Comparison of ENCODE assay signal across 8 mouse cellular contexts in genomic region chr2:27888603-27889545, GRCm38 (mm10). TPM values are rescaled to one million over a fixed set of nuclear protein-coding genes. Genes with fewer than 3 reads are reported as not detected.
A peak's percentile ranks its signal among the peaks of the same experiment; 100 is the strongest.
DNase-seq lines count a peak whose midpoint lies in the region; ATAC-seq and TF ChIP-seq lines count a peak whose summit lies in the region.

No protein-coding gene starts in this region.

- peak overlapping the region; percentile 73 for H3K4me3 ChIP-seq in kidney, embryonic 14.5 days (ENCODE audit: low read length)
- no peak overlapping the region for H3K4me3 ChIP-seq in left cerebral cortex, adult 2 months

- peak; percentile 33 for DNase-seq in urinary bladder, postnatal 25 days (ENCODE audit: low spot score)
- no peak for DNase-seq in urinary bladder, adult 2 months (ENCODE audit: low spot score)
- DNase-seq in heart, adult 9 months (ENCODE audit: low spot score in 2 of 2), result peak; percentile 67 to 82
- DNase-seq in lung, postnatal 4 days, result peak; percentile 62 to 73
- DNase-seq in frontal cortex, postnatal 36 days (ENCODE audit: low spot score in 2 of 2), result no peak
- DNase-seq in left cerebral cortex, adult 2 months (ENCODE audit: extremely low spot score in 1 of 2, low spot score in 2 of 2), result no peak

- H3K9me3 ChIP-seq in kidney, embryonic 14.5 days (ENCODE audit: control insufficient read depth, low read length), result no peaks in the 10 kb centered on the region

- intact Hi-C loops in left cerebral cortex, adult 2 months (cut with DNase I), result loop anchor here (2.0 kb wide), 1 partner anchor 338 kb away; no protein-coding TSS in a partner anchor

- TF ChIP-seq CTCF in left cerebral cortex, adult 2 months (IDR thresholded peaks at IDR 0.05), result no peak

- H3K4me1 ChIP-seq in kidney, embryonic 14.5 days (ENCODE audit: control insufficient read depth, insufficient read depth, low read length), result peaks cover 12% of the 10 kb centered on the region; the same call in 1 of the 2 replicates

- 0 out of 2 replicates have a peak, but pooled peaks cover 3% of the 10 kb centered on the region for H3K27me3 ChIP-seq in kidney, embryonic 14.5 days (ENCODE audit: control insufficient read depth, insufficient read depth, low read length)

- peak overlapping the region; percentile 94 for H3K4me2 ChIP-seq in kidney, embryonic 14.5 days (replicated peaks; ENCODE audit: low read depth, low read length)

- ATAC-seq in kidney, embryonic 14.5 days (ENCODE audit: low FRiP score, low TSS enrichment), result no peak
- ATAC-seq in activated CD4-positive, CD25-positive, alpha-beta regulatory T cell, adult 4 months, result no peak

- H3K9ac ChIP-seq in kidney, embryonic 14.5 days (ENCODE audit: low read depth, low read length), result peak overlapping the region; percentile 81

- 23% methylated on average over 10 of the region's 10 CpGs for WGBS in kidney, embryonic 14.5 days

- H3K36me3 ChIP-seq in kidney, embryonic 14.5 days (ENCODE audit: control insufficient read depth, insufficient read depth, low read length), result no peaks in the 10 kb centered on the region

- H3K27ac ChIP-seq in kidney, embryonic 14.5 days (ENCODE audit: low read depth, low read length), result peak overlapping the region; percentile 52; the same call in 1 of the 2 replicates
- no peak overlapping the region for H3K27ac ChIP-seq in left cerebral cortex, adult 2 months

RNA-seq across cellular contexts. Expression of gene Col5a1, which starts 2.6 kb away (rescaled TPM):
- 59.2 and 104 TPM in 2 replicates for polyA plus RNA-seq in urinary bladder, adult 2 months (2012; rRNA removed)
- 41.9 and 42.3 TPM in 2 replicates for polyA plus RNA-seq in kidney, embryonic 14.5 days (2014; fragmentation: Nextera tagmentation; extraction: Ambion mirVana)
- not detected for polyA plus RNA-seq in activated CD4-positive, CD25-positive, alpha-beta regulatory T cell, adult 4 months (2017; shearing (Covaris generic))
- 10 to 100 TPM in 1 of 2 experiments, 1 to 10 TPM in 1; 6.9 to 10.1 TPM for total RNA-seq in left cerebral cortex, adult 2 months (2021)

Comparison
In these comparisons a context has a peak if more than half of its experiments do, and no peak if none do; other contexts are left out.
1. DNase-seq: peak in urinary bladder, postnatal 25 days (single experiment), heart, adult 9 months (2 of 2) and lung, postnatal 4 days (2 of 2); none in urinary bladder, adult 2 months (single experiment), frontal cortex, postnatal 36 days (0 of 2) and left cerebral cortex, adult 2 months (0 of 2).
2. RNA of gene Col5a1, which starts 2.6 kb away (polyA plus RNA-seq): 59.2 to 104 TPM in urinary bladder, adult 2 months and 41.9 to 42.3 TPM in kidney, embryonic 14.5 days; not detected in activated CD4-positive, CD25-positive, alpha-beta regulatory T cell, adult 4 months; every median in the first group is over 10 times any median in the second.